Mouse (Mus musculus) intestine, embryonic 14.5 days (tissue): ENCODE measurements around the gene Pink1. TPM values are rescaled to one million over a fixed set of nuclear protein-coding genes. Genes with fewer than 3 reads are reported as not detected.

ENCODE experiments used
- ATAC-seq: fragments of 200-750 bp; cut with Nextera tagmentation; replicated peaks from 2 replicates; pipeline ENCODE4 v1.8.0; 2017; ENCODE audit warnings: low read depth, moderate number of reproducible peaks, moderate TSS enrichment, moderate library complexity; ENCODE audit not compliant: low FRiP score, low TSS enrichment
- DNase-seq: peaks from one replicate; pipeline ENCODE4 v3.0.0-alpha.2; 2018; ENCODE audit warnings: low spot score
- H3K27ac ChIP-seq: fragments of 300-500 bp; sonication (generic); 2 replicates; pipeline ENCODE4 v1.5.1; 2014; ENCODE audit warnings: low read depth, mild to moderate bottlenecking, control low read depth
- H3K27me3 ChIP-seq: fragments of 300-500 bp; sonication (generic); replicated peaks from 2 replicates; pipeline ENCODE4 v1.6.1; 2014; ENCODE audit warnings: low read length, control low read depth; ENCODE audit not compliant: control insufficient read depth, insufficient read depth
- H3K36me3 ChIP-seq: fragments of 300-500 bp; sonication (generic); 2 replicates; pipeline ENCODE4 v1.6.1; 2014; ENCODE audit warnings: low read length, control low read depth; ENCODE audit not compliant: control insufficient read depth, insufficient read depth
- H3K4me1 ChIP-seq: fragments of 300-500 bp; sonication (generic); replicated peaks from 2 replicates; pipeline ENCODE4 v1.6.1; 2014; ENCODE audit warnings: low read length, control low read depth, mixed read lengths; ENCODE audit not compliant: control insufficient read depth, insufficient read depth
- H3K4me2 ChIP-seq: fragments of 300-500 bp; sonication (generic); 2 replicates; pipeline ENCODE4 v1.6.1; 2014; ENCODE audit warnings: low read length
- H3K4me3 ChIP-seq: fragments of 300-500 bp; sonication (generic); 2 replicates; pipeline ENCODE4 v1.5.1; 2014; ENCODE audit warnings: low read depth, low read length, control low read depth, mixed read lengths
- H3K9ac ChIP-seq: fragments of 300-500 bp; sonication (generic); 2 replicates; pipeline ENCODE4 v1.6.1; 2014; ENCODE audit warnings: mild to moderate bottlenecking, low read length
- H3K9me3 ChIP-seq: fragments of 300-500 bp; sonication (generic); 2 replicates; pipeline ENCODE4 v1.6.1; 2016; ENCODE audit warnings: low read length, control low read depth; ENCODE audit not compliant: control insufficient read depth
- WGBS: fragments of 180-500 bp; shearing (Covaris S2); extraction: QIAGEN DNeasy Blood & Tissue Kit; methylation state at CpG from one replicate; pipeline ENCODE4 v1.1.7; 2014; 5-methylcytosine and 5-hydroxymethylcytosine counted together
- polyA plus RNA-seq: library from polyadenylated mRNA; unstranded; fragments of >200 nt; fragmentation: Nextera tagmentation; extraction: Ambion mirVana; gene quantifications from 2 replicates; pipeline ENCODE4 v1.2.1, GENCODE M21; 2014

Pink1 gene
- polyA plus RNA-seq, 1 experiment from 2014 or later: 20.5 TPM

- H3K4me1 ChIP-seq: peaks cover 9% of the 10 kb centered on the region
- no peak overlapping the region for H3K4me3 ChIP-seq
- H3K27ac ChIP-seq: no peak overlapping the region
- no peaks in the 10 kb centered on the region for H3K9me3 ChIP-seq
- H3K27me3 ChIP-seq: no peaks in the 10 kb centered on the region
- peaks cover 6% of the 10 kb centered on the region; the same call in 1 of the 2 replicates for H3K36me3 ChIP-seq
- no peak overlapping the region for H3K4me2 ChIP-seq
- ATAC-seq: no peak
- 52% methylated on average over 4 of the region's 4 CpGs for WGBS
- no peak overlapping the region for H3K9ac ChIP-seq
- no peak for DNase-seq
Observed at GRCm38 (mm10) chr4:138323753-138324152, 2.4 kb downstream of the Pink1 start.

DNA sequence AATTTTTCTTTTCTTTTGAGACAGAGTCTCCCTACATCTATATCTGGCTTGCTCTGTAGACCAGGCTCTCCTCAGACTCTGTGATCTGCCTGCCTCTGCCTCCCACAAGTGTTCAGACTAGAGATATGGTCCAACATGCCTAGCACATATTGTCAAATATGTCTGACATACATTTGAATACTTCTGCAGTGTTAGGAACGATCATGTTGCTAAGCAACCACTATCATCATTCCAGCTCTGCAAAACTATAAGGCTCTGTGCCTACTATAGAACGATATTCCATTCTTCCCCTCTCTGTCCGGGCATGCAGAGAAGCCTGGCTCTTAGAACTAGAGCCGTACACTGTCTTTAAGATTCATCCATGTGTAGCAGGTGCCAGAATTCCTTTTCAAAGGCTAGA is 3.4 kb downstream of the Pink1 start:
- Histone ChIP-seq H3K4me2 (no peak overlapping the region), H3K27me3 (no peaks in the 10 kb centered on the region), H3K9me3 (no peaks in the 10 kb centered on the region), H3K27ac (no peak overlapping the region), H3K9ac (no peak overlapping the region), H3K36me3 (peaks cover 8% of the 10 kb centered on the region; the same call in 1 of the 2 replicates), H3K4me1 (peaks cover 9% of the 10 kb centered on the region), H3K4me3 (no peak overlapping the region)
- 76% methylated on average over 4 of the region's 4 CpGs for WGBS
- DNase-seq: no peak
- ATAC-seq: no peak

DNA sequence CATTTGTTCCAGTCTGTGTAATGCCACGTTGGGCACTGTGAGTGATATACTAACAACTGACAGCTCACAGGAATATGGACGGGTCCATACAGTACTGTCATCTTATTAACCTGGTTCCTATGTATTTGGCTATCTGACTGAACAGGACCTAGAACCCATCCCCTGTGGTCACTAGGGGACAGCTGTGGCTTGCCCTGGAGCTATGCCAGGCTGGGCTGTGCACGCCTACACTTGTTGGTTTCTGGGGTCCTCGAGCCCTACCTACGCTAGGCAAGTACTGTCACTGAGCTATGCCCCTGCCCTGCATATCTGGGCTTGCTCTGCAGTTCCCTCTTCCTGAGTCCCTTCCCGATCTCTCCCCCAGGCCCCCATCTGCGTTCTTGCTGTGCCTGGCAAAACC is 4.6 kb downstream of the Pink1 start:
- no peak overlapping the region for H3K9ac ChIP-seq
- ATAC-seq: no peak

GRCm38 (mm10) chr4:138320711-138321110 is 5.4 kb downstream of the Pink1 start:
- ATAC-seq: no peak
- no peak for DNase-seq
- no peaks in the 10 kb centered on the region for H3K27me3 ChIP-seq
- 66% methylated on average over 11 of the region's 11 CpGs for WGBS
- no peak overlapping the region for H3K27ac ChIP-seq
- H3K9me3 ChIP-seq: no peaks in the 10 kb centered on the region
- H3K4me1 ChIP-seq: peaks cover 3% of the 10 kb centered on the region; the same call in 1 of the 2 replicates
- peaks cover 20% of the 10 kb centered on the region; the same call in 1 of the 2 replicates for H3K36me3 ChIP-seq
- no peak overlapping the region for H3K4me2 ChIP-seq
- H3K4me3 ChIP-seq: no peak overlapping the region
- no peak overlapping the region for H3K9ac ChIP-seq

More for the DNA sequence above, 4.6 kb downstream of the Pink1 start:
- Histone ChIP-seq H3K27ac (no peak overlapping the region), H3K4me1 (peaks cover 7% of the 10 kb centered on the region), H3K4me2 (no peak overlapping the region), H3K36me3 (peaks cover 20% of the 10 kb centered on the region; the same call in 1 of the 2 replicates), H3K27me3 (no peaks in the 10 kb centered on the region), H3K4me3 (no peak overlapping the region), H3K9me3 (no peaks in the 10 kb centered on the region)
- WGBS: 79% methylated on average over 7 of the region's 7 CpGs
- no peak for DNase-seq

- ATAC-seq: peak; percentile 26; the same call in 1 of the 2 replicates
- 39% methylated on average over 10 of the region's 10 CpGs for WGBS
Observed at GRCm38 (mm10) chr4:138319508-138319907, 6.6 kb downstream of the Pink1 start.

GRCm38 (mm10) chr4:138318509-138319266 is 7.4 kb downstream of the Pink1 start:
- no peak overlapping the region for H3K4me2 ChIP-seq
- peaks cover 32% of the 10 kb centered on the region; the same call in 1 of the 2 replicates for H3K36me3 ChIP-seq
- H3K27me3 ChIP-seq: no peaks in the 10 kb centered on the region
- ATAC-seq (peak; percentile 35), DNase-seq (peak; percentile 76)
- H3K4me3 ChIP-seq: no peak overlapping the region
- H3K4me1 ChIP-seq: no peaks in the 10 kb centered on the region; the same call in 1 of the 2 replicates
- no peaks in the 10 kb centered on the region for H3K9me3 ChIP-seq
- no peak overlapping the region for H3K27ac ChIP-seq
- H3K9ac ChIP-seq: no peak overlapping the region
- 52% methylated on average over 6 of the region's 6 CpGs for WGBS

More at GRCm38 (mm10) chr4:138319508-138319907, 6.6 kb downstream of the Pink1 start:
- H3K9me3 ChIP-seq: no peaks in the 10 kb centered on the region
- H3K27me3 ChIP-seq: no peaks in the 10 kb centered on the region
- H3K4me2 ChIP-seq: no peak overlapping the region
- peaks cover 25% of the 10 kb centered on the region; the same call in 1 of the 2 replicates for H3K36me3 ChIP-seq
- no peak overlapping the region for H3K4me3 ChIP-seq
- no peak overlapping the region for H3K9ac ChIP-seq
- H3K4me1 ChIP-seq: peaks cover 3% of the 10 kb centered on the region; the same call in 1 of the 2 replicates
- DNase-seq: peak; percentile 93
- H3K27ac ChIP-seq: no peak overlapping the region

DNA sequence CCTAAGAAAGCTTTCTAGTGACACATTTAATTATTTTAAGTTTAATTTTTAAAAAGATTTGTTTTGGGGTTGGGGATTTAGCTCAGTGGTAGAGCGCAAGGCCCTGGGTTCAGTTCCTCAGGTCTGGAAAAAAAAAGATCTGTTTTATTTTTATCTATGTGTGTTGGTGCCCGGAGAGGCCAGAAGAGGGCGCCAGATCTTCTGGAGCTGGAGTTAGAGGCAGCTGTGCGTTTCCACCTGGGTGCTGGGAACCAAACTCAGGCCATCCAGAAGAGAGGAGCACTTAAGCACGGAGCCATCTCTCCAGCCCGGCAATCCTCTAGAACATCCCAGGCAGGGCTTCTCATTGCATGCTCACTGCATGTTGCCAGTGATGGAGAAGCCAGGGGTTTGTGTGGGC is 9.7 kb downstream of the Pink1 start:
- ATAC-seq (no peak), DNase-seq (no peak)
- Histone ChIP-seq H3K4me3 (no peak overlapping the region), H3K9ac (no peak overlapping the region), H3K36me3 (peaks cover 55% of the 10 kb centered on the region), H3K9me3 (no peaks in the 10 kb centered on the region), H3K27me3 (no peaks in the 10 kb centered on the region), H3K4me2 (no peak overlapping the region), H3K4me1 (no peaks in the 10 kb centered on the region), H3K27ac (no peak overlapping the region)
- WGBS: 87% methylated on average over 6 of the region's 6 CpGs

DNA sequence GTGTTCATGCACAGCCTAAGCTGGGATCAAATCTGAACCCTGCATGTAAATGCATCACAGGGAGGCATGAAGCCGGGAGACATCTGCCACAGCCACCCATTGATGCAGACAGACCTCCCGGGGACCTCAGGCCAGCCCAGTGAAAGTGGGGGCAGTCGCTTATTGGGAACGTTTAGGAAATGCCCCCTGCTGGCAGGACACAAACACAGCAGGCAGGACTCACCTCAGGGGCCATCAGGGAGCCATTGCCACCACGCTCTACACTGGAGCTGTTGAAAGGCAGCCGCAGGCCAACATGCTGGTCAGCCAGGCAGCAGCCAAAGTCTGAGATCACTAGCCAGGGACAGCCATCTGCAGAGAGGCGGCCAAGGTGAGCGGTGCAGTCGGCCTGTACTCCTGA is 10.3 kb downstream of the Pink1 start:
- Histone ChIP-seq H3K4me3 (no peak overlapping the region), H3K9me3 (no peaks in the 10 kb centered on the region), H3K27ac (no peak overlapping the region), H3K4me2 (no peak overlapping the region), H3K4me1 (no peaks in the 10 kb centered on the region), H3K9ac (no peak overlapping the region), H3K36me3 (peaks cover 61% of the 10 kb centered on the region), H3K27me3 (no peaks in the 10 kb centered on the region)
- WGBS: 78% methylated on average over 9 of the region's 9 CpGs
- DNase-seq (no peak), ATAC-seq (no peak)

- H3K4me2 ChIP-seq: no peak overlapping the region
- ATAC-seq (no peak), DNase-seq (no peak)
- no peak overlapping the region for H3K9ac ChIP-seq
- H3K27me3 ChIP-seq: no peaks in the 10 kb centered on the region
- H3K36me3 ChIP-seq: peaks cover 73% of the 10 kb centered on the region
- no peak overlapping the region for H3K4me3 ChIP-seq
- no peaks in the 10 kb centered on the region for H3K4me1 ChIP-seq
- 93% methylated on average over 4 of the region's 4 CpGs for WGBS
- no peaks in the 10 kb centered on the region for H3K9me3 ChIP-seq
- no peak overlapping the region for H3K27ac ChIP-seq
Observed at GRCm38 (mm10) chr4:138313795-138314194, 12.3 kb downstream of the Pink1 start.
